Mouse (Mus musculus) thymus, postnatal 25 days (tissue): ENCODE results near the gene Mlf2.
A peak's percentile ranks its signal among the peaks of the same experiment; 100 is the strongest.

ENCODE experiments used
- DNase-seq: peaks from one replicate; pipeline ENCODE4 v3.0.0; 2022

Mlf2 gene

GRCm38 (mm10) chr6:124936681-124937080 is 5.5 kb downstream of the Mlf2 start:
- DNase-seq = no peak

GRCm38 (mm10) chr6:124937493-124937892 is 6.3 kb downstream of the Mlf2 start:
- DNase-seq = no peak

- no peak for DNase-seq
Measured at GRCm38 (mm10) chr6:124938554-124938953, 7.4 kb downstream of the Mlf2 start.

- no peak for DNase-seq
Measured at GRCm38 (mm10) chr6:124941679-124942078, 10.5 kb downstream of the Mlf2 start.

- DNase-seq = no peak
Measured at GRCm38 (mm10) chr6:124943526-124943925, 12.3 kb downstream of the Mlf2 start.

GRCm38 (mm10) chr6:124953991-124954715 is 23.0 kb downstream of the Mlf2 start:
- no peak for DNase-seq

GRCm38 (mm10) chr6:124955212-124955611 is 24.0 kb downstream of the Mlf2 start:
- DNase-seq = no peak

- no peak for DNase-seq
Measured at GRCm38 (mm10) chr6:124958127-124958526, 26.9 kb downstream of the Mlf2 start.

GRCm38 (mm10) chr6:124959960-124960359 is 28.8 kb downstream of the Mlf2 start:
- no peak for DNase-seq

- no peak for DNase-seq
Measured at GRCm38 (mm10) chr6:124961021-124961420, 29.8 kb downstream of the Mlf2 start.

- no peak for DNase-seq
Measured at GRCm38 (mm10) chr6:124964638-124965037, 33.5 kb downstream of the Mlf2 start.

- peak; percentile 97 for DNase-seq
Measured at GRCm38 (mm10) chr6:124965088-124965719, 34.0 kb downstream of the Mlf2 start, which contains the start of gene Cops7a. Cops7a (minus strand) TSS chr6:124965538.

- DNase-seq = no peak
Measured at GRCm38 (mm10) chr6:124965747-124966146, 34.6 kb downstream of the Mlf2 start.

GRCm38 (mm10) chr6:124966466-124967118 is 35.4 kb downstream of the Mlf2 start:
- DNase-seq = peak; percentile 41

- DNase-seq = peak; percentile 64
Measured at GRCm38 (mm10) chr6:124967766-124968165, 36.6 kb downstream of the Mlf2 start.
